Mouse (Mus musculus) heart, adult 8-10 months (tissue): Measurements from ENCODE around the gene Gm11639. TPM values are rescaled to one million over a fixed set of nuclear protein-coding genes. Genes with fewer than 3 reads are reported as not detected.
A peak's percentile ranks its signal among the peaks of the same experiment; 100 is the strongest.

ENCODE experiments used
- DNase-seq: peaks from one replicate; pipeline ENCODE4 v3.0.0; 2022; ENCODE audit warnings: low spot score
- total RNA-seq, 4 experiments: library from RNA; stranded (reverse); gene quantifications; 2 replicates each; pipeline ENCODE4 v1.2.4; 2022

The Gm11639 gene
- total RNA-seq, 4 experiments from 2014 or later: 0.03 TPM

GRCm38 (mm10) chr11:104704097-104704496 is 18.6 kb downstream of the Gm11639 start:
- DNase-seq: no peak

DNA sequence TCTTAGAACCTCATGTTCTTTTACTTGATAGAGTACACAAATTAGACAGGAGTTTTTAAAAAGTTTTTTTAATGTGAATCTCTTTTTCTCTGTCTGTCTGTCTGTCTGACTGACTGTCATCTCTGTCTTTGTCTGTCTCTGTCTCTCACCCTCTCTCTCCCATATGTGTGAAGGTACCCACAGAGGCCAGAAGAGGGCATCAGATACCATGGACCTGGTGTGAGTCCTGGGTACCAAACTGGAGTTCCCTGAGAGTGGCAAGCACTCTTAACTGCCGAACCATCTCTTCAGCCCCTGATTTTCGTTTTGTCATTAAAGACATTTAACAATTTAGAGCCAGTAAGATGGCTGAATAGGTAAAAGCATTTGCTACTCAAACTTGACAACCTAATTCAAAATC is 21.6 kb downstream of the Gm11639 start:
- DNase-seq: no peak

- DNase-seq: no peak
These were observed 59.6 kb downstream of the Gm11639 start for GRCm38 (mm10) chr11:104744995-104745568.

- DNase-seq: no peak
These were observed 80.3 kb downstream of the Gm11639 start for GRCm38 (mm10) chr11:104765762-104766161.

GRCm38 (mm10) chr11:104767068-104767467 is 81.6 kb downstream of the Gm11639 start:
- DNase-seq: no peak

- DNase-seq: peak; percentile 20
These were observed 82.6 kb downstream of the Gm11639 start for GRCm38 (mm10) chr11:104768072-104768471.

DNA sequence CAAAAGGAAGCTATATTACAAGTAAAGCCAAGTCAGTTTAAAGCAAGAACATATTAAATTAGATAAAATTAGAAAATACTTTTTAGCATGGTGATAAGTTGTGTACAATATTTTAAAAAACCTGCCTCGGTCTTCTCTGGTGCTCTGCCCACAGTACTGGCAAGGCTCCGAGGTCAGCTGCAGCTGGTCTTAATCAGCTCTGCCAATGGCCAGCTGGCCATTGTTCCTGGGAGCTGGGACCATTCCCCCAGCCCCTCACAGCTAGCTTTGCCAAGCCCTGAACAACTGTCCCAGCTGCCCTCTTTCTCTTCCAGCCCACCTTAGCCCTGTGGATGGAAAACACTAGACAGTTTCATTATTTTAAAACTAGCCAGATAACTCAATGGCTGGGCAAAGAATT is 93.3 kb downstream of the Gm11639 start:
- no peak for DNase-seq

GRCm38 (mm10) chr11:104944723-104945122 is 259.2 kb downstream of the Gm11639 start:
- DNase-seq: no peak

DNA sequence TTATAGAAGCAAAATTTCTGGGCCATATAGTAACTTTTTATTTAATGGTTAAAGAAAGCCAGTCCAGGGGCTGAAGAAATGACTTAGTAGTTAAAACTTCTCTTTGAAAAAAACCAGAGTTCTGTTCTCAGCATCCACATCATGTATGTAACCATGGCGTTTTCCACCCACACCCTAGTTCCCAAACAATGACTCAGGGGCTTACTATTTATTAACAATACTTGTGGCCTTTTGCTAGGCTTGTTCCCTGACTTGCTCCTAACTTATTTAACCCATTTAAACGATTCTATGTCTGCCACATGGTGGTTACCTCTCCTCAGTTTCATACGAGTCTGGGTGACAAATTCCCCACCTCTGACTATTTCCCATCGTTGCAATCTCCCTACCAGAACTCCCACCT is 266.8 kb downstream of the Gm11639 start:
- no peak for DNase-seq

DNA sequence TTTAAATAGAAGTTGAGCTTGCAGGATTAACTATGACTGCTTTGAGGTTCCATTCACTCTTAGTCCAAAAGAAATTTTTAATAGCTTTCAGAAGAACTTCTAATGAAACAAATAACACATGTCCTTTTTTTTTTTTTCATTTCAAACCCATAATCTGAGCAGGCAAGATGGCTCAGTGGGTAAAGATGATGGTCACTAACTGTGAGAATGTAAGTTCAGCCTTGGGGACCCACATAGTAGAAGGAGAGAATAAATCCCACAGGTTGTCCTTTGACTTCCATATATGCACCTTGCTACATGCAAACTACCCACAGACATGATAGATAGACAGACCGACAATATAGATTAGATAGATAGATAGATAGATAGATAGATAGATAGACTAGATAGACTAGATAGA is 282.4 kb downstream of the Gm11639 start:
- no peak for DNase-seq

- DNase-seq: no peak
These were observed 282.9 kb downstream of the Gm11639 start for GRCm38 (mm10) chr11:104968388-104968787.

DNA sequence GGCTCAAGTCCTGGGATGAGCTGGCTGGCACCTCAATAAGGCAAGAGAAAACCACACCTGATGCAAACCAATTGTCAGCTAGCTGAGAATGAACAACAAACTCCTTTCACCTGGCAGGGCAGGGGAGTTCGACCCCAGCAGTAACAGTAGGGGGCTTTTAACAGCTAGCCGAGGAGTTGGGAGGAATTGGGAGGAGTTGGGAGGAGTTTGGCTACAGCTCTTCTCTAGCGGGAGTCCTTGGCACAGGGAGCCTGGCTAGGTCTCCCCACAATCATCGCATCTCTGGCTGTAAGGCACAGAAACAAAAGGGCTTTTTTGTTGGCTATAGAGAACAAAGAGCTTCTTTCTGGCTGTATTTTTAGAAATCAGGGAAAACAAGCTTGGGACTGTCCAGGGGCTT is 285.8 kb downstream of the Gm11639 start:
- DNase-seq: no peak

GRCm38 (mm10) chr11:104972480-104972879 is 287.0 kb downstream of the Gm11639 start:
- DNase-seq: no peak

DNA sequence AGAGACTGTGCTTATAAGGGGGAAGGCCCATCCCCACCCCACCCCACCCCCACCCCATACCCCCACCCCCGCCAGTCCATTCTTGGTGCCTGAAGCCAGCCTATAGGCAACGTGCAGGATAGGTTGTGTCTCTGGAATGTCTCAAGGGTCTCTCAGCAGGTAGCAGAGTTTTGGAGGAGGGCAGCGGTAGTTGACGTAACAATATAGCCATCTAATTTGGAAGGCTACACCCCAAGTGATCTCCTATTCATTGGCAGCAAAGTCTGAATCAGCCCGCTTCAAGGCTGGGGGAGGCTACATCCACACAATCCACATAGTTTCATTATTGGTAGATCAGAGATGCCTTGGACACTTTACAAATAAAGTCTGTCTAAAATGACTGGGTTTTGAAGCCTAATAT is 292.5 kb downstream of the Gm11639 start:
- no peak for DNase-seq

DNA sequence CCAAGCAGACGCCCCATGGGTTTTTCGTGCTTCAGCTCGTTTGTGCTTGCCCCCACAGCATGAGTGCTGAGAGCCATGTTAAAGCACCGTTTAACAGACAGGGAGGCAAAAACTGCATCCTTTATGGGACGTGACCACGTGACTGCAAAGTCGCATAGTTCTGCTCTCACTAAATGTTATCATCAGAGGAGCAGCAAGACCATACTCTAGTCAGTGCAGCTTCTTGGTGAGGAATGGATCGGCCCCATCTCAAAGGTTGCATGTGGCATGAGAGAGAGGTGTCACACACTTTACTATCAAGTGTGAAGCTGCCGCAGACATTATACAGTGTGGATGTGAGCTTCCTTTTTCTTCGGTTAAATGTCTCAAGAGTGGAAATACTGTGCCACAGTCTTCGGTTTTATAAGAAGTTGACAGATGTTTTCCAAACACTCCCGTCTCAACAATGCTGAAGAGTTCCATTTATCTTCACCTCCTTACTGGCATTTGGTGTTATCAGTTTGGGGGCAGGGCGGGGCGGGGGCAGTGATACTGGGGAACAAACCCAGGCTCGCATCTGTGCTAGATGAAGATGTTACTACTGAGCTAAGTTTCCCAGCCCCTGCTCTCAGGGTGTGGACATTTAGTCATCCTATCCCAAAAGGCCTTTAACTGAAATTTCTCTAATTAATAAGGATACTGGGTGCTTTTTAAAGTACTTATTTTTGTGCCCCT is 296.0 kb downstream of the Gm11639 start:
- no peak for DNase-seq

DNA sequence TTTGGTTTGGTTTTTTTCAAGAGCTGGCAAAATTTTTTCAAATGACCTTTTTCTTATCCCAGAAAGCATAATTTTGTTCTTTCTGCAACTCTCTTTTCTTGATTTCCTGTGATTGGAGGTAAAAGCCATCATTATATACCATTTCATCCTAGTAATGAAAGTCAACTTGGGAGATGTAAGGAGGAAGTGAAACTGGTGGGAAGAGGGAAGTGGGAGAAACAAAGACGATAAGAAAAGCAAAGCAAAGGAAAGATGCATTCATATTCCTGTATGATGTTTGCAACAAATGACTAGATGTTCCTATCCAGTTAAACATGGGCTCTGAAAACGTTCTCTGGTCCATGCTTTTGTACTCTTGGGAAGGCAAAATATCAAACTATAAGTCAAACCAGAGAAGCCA is 323.7 kb downstream of the Gm11639 start:
- DNase-seq: no peak

- DNase-seq: no peak
These were observed 335.6 kb downstream of the Gm11639 start for GRCm38 (mm10) chr11:105021071-105021470.

DNA sequence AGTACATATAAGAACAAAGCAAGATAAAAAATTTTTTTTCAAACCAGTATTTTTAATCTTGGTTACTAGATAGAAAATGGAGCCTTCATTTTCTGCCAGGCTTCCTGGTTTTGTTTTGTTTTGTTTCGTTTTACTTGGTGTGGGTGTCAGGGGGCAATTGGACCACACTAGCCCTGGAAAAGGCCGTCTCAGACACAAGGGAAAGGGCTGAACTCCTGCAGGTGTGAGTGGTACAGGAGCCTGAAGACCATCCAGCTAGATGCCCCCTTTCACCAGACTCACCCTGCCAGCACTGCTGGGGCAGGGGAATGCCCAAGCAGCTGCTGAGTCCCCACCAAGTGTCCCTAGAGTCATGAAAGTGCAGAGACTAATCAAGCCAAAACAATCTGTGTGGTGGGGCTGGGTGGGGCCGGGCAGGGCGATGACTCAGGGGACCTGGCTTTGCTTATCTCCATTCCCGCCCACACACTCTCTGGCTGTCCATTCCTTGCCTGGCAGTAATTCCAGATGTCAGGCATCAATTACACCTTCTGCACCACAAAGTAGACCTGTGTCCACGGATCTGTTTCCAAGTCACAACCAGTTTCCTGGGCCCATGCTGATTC is 343.3 kb downstream of the Gm11639 start:
- no peak for DNase-seq

DNA sequence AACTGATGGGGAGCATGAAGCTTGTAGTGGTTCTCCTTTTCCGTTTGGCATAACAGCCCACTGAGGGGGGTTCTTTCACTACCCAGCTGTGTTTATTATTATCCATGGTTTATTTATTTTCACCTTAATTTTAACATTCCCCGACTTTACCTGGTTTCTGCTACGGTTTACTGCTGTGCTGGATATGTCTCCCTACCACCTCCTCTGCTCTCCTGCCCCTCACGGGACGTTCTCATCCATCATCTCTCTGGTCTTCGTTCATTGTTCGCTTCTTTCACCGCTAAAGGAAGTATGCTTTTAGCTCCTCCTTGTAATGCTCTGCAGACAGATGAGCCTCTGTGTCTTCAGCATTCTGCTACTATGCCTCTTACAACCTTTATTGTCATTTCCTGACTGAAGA is 344.0 kb downstream of the Gm11639 start:
- DNase-seq: no peak

GRCm38 (mm10) chr11:105030229-105030628 is 344.7 kb downstream of the Gm11639 start:
- no peak for DNase-seq

GRCm38 (mm10) chr11:105031103-105031502 is 345.6 kb downstream of the Gm11639 start:
- DNase-seq: no peak

DNA sequence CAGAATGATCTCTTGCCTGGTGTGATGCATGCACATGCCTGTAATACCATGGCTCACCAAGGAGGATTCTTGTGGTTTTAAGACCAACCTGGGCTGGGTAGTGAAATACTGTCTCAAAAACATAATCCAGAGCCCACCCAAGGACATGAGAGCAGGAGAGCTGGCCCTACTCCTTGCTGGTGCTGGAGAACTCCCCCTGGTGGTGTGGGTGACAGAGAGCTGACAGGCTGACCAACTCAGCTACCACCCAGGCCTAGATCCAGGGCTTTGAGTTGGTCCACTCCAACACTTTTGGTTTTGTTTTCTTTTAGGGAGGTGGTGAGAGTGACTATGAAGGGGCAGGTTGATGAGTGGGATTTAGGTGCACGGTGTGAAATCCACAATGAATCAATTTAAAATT is 349.6 kb downstream of the Gm11639 start:
- no peak for DNase-seq

DNA sequence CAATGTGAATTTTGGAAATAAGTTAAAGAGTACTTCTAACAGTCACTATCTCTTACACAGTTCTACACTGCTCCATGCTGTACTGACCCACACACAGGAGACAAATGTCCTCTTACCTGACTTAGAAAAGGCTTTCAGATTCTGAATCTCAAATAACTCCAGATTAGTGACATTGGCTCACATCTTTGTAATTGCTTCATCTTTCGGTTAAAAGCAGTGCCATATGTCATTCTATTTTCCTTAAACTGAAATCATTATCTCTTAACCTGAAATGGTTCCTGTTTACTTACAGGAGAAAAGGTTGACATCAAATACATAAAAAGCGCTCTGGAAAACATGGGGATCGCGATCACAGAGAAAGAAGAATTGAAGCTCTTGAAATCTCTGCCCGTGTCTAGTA is 377.8 kb downstream of the Gm11639 start, which contains the start of gene Efcab3:
Gene Efcab3, plus strand, starts transcription at position 301 of the 400 bp plus-strand sequence.
- no peak for DNase-seq
